Mouse (Mus musculus): ENCODE measurements around the gene 0610010K14Rik.

The 0610010K14Rik gene

DNA sequence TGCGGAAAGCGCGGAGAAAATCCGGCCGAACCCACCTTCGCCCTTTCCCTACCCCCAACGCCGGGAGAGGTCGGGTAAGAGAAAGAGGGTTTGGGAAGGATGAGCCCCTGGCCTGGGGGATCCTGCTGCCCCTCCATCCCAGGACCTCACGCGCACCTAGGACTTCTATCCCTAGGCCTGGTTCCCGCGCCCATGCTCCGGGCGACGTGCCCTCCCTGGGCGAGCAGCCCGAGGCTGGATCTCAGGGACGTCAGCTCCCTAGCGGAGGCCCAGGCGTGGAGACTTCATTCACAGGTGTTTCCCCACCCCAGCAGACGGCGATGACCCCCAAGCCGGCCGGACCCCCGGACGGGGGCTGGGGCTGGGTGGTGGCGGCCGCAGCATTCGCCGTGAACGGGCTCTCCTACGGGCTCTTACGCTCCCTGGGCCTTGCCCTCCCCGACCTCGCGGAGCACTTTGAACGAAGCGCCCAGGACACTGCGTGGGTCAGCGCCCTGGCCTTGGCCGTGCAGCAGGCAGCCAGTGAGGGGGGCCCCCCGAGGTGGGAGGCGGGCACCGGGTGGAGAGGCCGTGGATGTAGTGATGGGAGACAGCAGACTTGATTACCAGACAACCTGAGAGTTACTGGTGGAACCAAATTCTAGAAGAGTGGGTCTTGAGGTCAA, 23.4 kb downstream of the 0610010K14Rik start:
- no peak for DNase-seq

DNA sequence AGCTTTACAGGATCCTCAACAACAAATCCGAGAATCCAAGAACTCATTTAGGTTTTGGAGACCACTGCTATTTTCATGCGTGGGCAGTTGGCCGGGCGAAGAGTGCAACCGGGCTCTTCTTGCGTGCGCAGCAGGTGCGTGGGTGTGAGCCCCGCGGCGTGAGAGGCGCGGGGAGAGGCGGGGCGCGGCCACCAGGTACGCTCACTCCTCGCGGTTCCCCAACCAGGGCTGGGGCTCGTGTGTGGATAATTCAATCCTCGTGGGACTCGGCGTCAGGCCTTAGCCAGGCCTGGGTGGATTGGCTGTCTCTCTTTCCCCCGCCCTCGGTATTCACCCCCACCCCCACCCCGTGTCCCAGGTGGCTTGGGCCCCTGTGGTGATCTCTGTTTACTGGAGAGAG, 24.0 kb downstream of the 0610010K14Rik start:
- no peak for DNase-seq

- peak in 1 of 2 experiments; percentile 61 for DNase-seq
Observed at GRCm38 (mm10) chr11:70212896-70213295, 24.8 kb downstream of the 0610010K14Rik start.

GRCm38 (mm10) chr11:70212423-70212822, 25.3 kb downstream of the 0610010K14Rik start, which contains the start of gene Slc16a11:
Slc16a11 (plus strand) TSS chr11:70212752.
- DNase-seq: no peak

DNA sequence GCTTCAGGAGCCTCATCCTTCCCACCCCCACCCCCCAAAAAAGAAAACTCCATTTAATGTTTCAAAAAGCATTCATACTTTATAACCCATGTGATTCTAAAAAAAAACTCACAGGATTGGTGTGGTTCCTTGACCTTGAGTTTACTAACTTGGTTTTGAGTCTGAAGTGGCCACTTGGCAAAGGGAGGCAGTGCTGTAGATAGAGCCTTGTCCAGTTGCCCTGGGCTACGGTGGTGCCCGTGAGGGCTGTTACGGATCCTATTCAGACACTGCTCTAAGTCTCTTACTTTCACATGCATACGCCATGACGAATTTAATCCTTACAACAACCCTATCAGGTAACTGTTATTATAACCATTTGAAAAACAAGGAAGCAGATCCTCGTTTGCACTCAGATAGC, 25.7 kb downstream of the 0610010K14Rik start:
- DNase-seq: no peak

- DNase-seq: no peak
Observed at GRCm38 (mm10) chr11:70210681-70211080, 27.0 kb downstream of the 0610010K14Rik start.

GRCm38 (mm10) chr11:70208778-70209388, 28.8 kb downstream of the 0610010K14Rik start:
- DNase-seq: no peak

- no peak for DNase-seq
Observed at GRCm38 (mm10) chr11:70207283-70207682, 30.4 kb downstream of the 0610010K14Rik start.

- no peak for DNase-seq
Observed at GRCm38 (mm10) chr11:70206801-70207200, 30.9 kb downstream of the 0610010K14Rik start.

- peak; percentile 46 to 77 for DNase-seq
Observed at GRCm38 (mm10) chr11:70201691-70202090, 36.0 kb downstream of the 0610010K14Rik start.

- no peak for DNase-seq
Observed at GRCm38 (mm10) chr11:70200036-70200608, 37.6 kb downstream of the 0610010K14Rik start.

GRCm38 (mm10) chr11:70199107-70199506, 38.6 kb downstream of the 0610010K14Rik start:
- DNase-seq: no peak

- DNase-seq: no peak
Observed at GRCm38 (mm10) chr11:70198332-70198731, 39.4 kb downstream of the 0610010K14Rik start.

DNA sequence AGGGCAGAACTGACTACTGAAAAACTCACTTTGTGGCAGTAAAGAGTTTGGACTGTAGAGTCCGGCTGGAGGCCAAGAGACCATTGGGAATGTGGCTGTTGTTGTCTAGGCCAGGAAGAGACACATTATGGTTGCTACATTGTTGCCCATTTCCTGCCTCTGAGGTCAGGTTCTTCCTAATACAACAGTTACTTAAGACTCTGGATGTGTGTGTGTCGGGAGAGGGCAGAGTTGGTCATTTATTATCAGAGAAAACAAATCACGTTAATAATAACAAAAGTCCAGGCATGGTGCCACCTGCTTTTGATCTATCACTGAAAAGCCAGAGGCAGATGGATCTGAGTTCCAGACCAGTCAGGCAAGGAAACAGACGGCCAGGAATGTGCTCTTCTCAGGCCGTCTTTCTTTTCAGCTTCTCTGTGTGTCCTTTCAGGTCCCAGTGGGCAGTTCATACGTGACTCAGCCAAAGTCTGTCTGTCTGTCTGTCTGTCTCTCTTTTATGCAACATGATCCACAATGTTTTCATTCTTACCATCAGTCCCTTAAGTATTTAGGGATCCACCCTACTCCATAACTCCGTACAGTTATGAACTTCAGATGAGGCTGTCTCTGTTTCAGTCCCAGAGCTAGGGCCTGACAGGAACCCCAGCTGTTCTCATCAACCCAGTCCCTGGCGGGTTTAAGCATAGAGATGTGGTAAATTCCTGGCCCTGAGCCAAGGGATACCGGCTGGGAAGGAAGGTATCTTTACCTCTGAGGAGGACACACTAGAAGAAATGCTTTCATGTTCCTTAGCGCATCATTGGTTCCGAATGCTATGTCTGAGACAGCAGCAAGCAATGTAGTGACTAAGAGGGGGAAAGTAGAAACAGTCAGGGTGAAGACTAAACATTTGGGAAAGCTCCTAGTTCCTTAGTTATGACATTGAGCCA, 44.1 kb downstream of the 0610010K14Rik start:
- DNase-seq: no peak

DNA sequence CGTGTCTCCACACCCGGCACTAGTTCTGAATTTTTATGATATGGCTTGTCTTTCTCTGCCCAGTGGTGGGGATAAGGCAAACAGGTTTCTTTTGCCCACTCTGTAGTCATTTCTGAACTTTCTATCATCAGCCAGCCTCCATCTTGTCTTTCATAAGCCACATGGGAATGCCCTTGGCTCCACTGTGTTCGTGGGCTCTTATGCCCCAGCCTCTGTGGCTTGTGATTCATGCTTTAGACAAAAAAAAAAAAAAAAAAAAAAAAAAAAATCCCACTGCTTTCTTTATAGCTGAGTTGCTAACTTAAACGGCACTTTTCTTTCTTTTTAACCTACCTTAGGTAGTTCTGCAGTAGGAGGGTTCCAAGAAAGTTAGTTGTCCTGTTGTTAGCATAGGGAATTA, 45.6 kb downstream of the 0610010K14Rik start:
- DNase-seq: no peak

DNA sequence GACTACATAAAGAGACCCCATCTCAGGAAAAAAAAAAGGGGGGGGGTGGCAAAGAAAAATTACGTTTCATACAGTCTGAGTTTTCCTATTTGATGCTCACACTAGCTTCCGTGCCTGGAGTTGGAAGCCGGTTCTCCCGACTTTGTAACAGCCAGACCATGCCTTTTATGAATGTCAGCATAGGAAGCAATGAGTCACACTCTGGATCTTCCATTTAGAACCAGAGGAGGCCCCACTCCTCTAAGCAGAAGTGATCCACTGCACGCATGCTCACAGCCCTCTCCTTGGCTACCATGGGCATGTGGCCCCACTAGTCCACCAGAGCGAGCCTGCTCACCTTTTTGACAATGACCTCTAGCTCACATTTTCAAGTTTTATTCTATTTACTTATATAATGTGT, 46.5 kb downstream of the 0610010K14Rik start:
- DNase-seq: no peak

GRCm38 (mm10) chr11:70189319-70190134, 48.2 kb downstream of the 0610010K14Rik start:
- DNase-seq: no peak

All from spleen, adult 18-20 months (tissue).